Mouse (Mus musculus) heart, adult 2 months (tissue): Measurements from ENCODE around the gene Wnt6. TPM values are rescaled to one million over a fixed set of nuclear protein-coding genes. Genes with fewer than 3 reads are reported as not detected.
"Not testable (repeated sequence)": the region's sequence is repeated elsewhere in the genome, so short reads cannot be mapped to it uniquely, and the experiment has no call there.

Experiments
- DNase-seq, 2 experiments: peaks; one replicate each; pipeline ENCODE4 v3.0.0; 2021
- H3K27ac ChIP-seq: fragments of 200-600 bp; 2 replicates; pipeline ENCODE4 v1.8.1; 2022
- H3K27me3 ChIP-seq: fragments of 200-500 bp; 2 replicates; pipeline ENCODE4 v1.6.1; 2012; ENCODE audit warnings: mild to moderate bottlenecking, low read length, inconsistent platforms, mixed read lengths; ENCODE audit not compliant: control insufficient read depth, insufficient read depth
- H3K36me3 ChIP-seq: fragments of 200-500 bp; 2 replicates; pipeline ENCODE4 v1.6.1; 2012; ENCODE audit warnings: low read length, inconsistent platforms; ENCODE audit not compliant: control insufficient read depth, insufficient read depth
- H3K4me1 ChIP-seq: fragments of 200-500 bp; 2 replicates; pipeline ENCODE4 v1.6.1; 2011; ENCODE audit warnings: low read length; ENCODE audit not compliant: control insufficient read depth, insufficient read depth
- H3K4me3 ChIP-seq: fragments of 200-600 bp; 2 replicates; pipeline ENCODE4 v1.8.1; 2022
- H3K79me2 ChIP-seq: fragments of 200-500 bp; replicated peaks from 2 replicates; pipeline ENCODE4 v1.6.1; 2012; ENCODE audit warnings: mild to moderate bottlenecking, inconsistent platforms, low read length, moderate library complexity, mixed read lengths; ENCODE audit not compliant: control insufficient read depth, insufficient read depth
- H3K9ac ChIP-seq: fragments of 200-500 bp; 2 replicates; pipeline ENCODE4 v1.6.1; 2012; ENCODE audit warnings: low read depth, mild to moderate bottlenecking, control low read depth, inconsistent platforms, low read length, mixed read lengths
- CTCF ChIP-seq: fragments of 200-600 bp; IDR thresholded peaks from 2 replicates; pipeline ENCODE4 v1.8.1; 2022; ENCODE audit warnings: antibody characterized with exemption, mild to moderate bottlenecking, moderate library complexity
- EP300 ChIP-seq: fragments of 200-500 bp; IDR thresholded peaks from 2 replicates; pipeline ENCODE4 v1.6.1; 2011; ENCODE audit warnings: low read depth, low read length, control low read depth; ENCODE audit not compliant: insufficient read depth
- POLR2A ChIP-seq: fragments of 200-500 bp; IDR thresholded peaks from 2 replicates; pipeline ENCODE4 v1.6.1; 2011; ENCODE audit warnings: mild to moderate bottlenecking, low read depth, low read length, control low read depth; ENCODE audit not compliant: insufficient read depth
- WGBS: fragments of 180-500 bp; shearing (Covaris S2); methylation state at CpG from one replicate; pipeline ENCODE4 v1.1.7; 2018; 5-methylcytosine and 5-hydroxymethylcytosine counted together
- intact Hi-C: fragments of 180-260 bp; cut with DNase I; formaldehyde crosslinking; loops from one replicate; pipeline ENCODE4 v1.15.1; 2025
- polyA plus RNA-seq: library from polyadenylated mRNA; depleted of rRNA; stranded (reverse); fragments of >200 nt; gene quantifications from 2 replicates; pipeline ENCODE4 v1.2.3, GENCODE M21; 2012
- total RNA-seq, 2 experiments: library from RNA; stranded (reverse); gene quantifications; 2 replicates each; pipeline ENCODE4 v1.2.3; 2021

Wnt6 gene
- total and polyA plus RNA-seq, 3 experiments: 0.32 to 0.70 (median 0.39) TPM

GRCm38 (mm10) chr1:74816612-74817199, 45.0 kb downstream of the Wnt6 start:
- H3K27me3 ChIP-seq: no peaks in the 10 kb centered on the region
- intact Hi-C loops: no loop called here
- peaks cover 3% of the 10 kb centered on the region; the same call in 1 of the 2 replicates for H3K4me1 ChIP-seq
- DNase-seq: peak; percentile 90 to 93
- peak overlapping the region; percentile 91 for H3K9ac ChIP-seq
- WGBS: 5% methylated on average over 38 of the region's 38 CpGs
- no peaks in the 10 kb centered on the region for H3K79me2 ChIP-seq
- no peaks in the 10 kb centered on the region for H3K36me3 ChIP-seq
- peak overlapping the region; percentile 89 for H3K27ac ChIP-seq
- peak overlapping the region; percentile 94 for H3K4me3 ChIP-seq
- TF ChIP-seq POLR2A (peak; percentile 87), EP300 (no peak), CTCF (no peak)

- intact Hi-C loops: no loop called here
- H3K27ac ChIP-seq: peak overlapping the region; percentile 89
- H3K79me2 ChIP-seq: no peaks in the 10 kb centered on the region
- TF ChIP-seq CTCF (no peak), EP300 (no peak), POLR2A (no peak)
- H3K36me3 ChIP-seq: no peaks in the 10 kb centered on the region
- no peaks in the 10 kb centered on the region for H3K27me3 ChIP-seq
- 13% methylated on average over 14 of the region's 14 CpGs for WGBS
- no peak for DNase-seq
- peak overlapping the region; percentile 91 for H3K9ac ChIP-seq
- peak overlapping the region; percentile 94 for H3K4me3 ChIP-seq
- peaks cover 3% of the 10 kb centered on the region; the same call in 1 of the 2 replicates for H3K4me1 ChIP-seq
These were observed 45.5 kb downstream of the Wnt6 start for GRCm38 (mm10) chr1:74817219-74817618.

- WGBS: 97% methylated on average over 1 of the region's 1 CpGs
- Histone ChIP-seq H3K4me3 (no peak overlapping the region), H3K79me2 (no peaks in the 10 kb centered on the region), H3K27ac (no peak overlapping the region), H3K36me3 (no peaks in the 10 kb centered on the region), H3K9ac (no peak overlapping the region), H3K4me1 (peaks cover 3% of the 10 kb centered on the region; the same call in 1 of the 2 replicates), H3K27me3 (no peaks in the 10 kb centered on the region)
- intact Hi-C loops: no loop called here
- TF ChIP-seq CTCF (no peak), POLR2A (no peak), EP300 (no peak)
- no peak for DNase-seq
These were observed 46.8 kb downstream of the Wnt6 start for GRCm38 (mm10) chr1:74818509-74818908.

- H3K36me3 ChIP-seq, H3K9ac ChIP-seq, H3K4me3 ChIP-seq, intact Hi-C loops, H3K79me2 ChIP-seq, DNase-seq, H3K27ac ChIP-seq, H3K27me3 ChIP-seq, H3K4me1 ChIP-seq: not testable (repeated sequence)
- WGBS: 95% methylated on average over 4 of the region's 4 CpGs
- TF ChIP-seq CTCF: peak; percentile 17
These were observed 51.9 kb downstream of the Wnt6 start for GRCm38 (mm10) chr1:74823598-74823997.

- 37% methylated on average over 14 of the region's 14 CpGs for WGBS
- no peaks in the 10 kb centered on the region for H3K4me1 ChIP-seq
- DNase-seq: no peak
- H3K79me2 ChIP-seq: no peaks in the 10 kb centered on the region
- no peak overlapping the region for H3K9ac ChIP-seq
- no peaks in the 10 kb centered on the region for H3K36me3 ChIP-seq
- intact Hi-C loops: no loop called here
- 0 out of 2 replicates have a peak, but pooled peaks cover 1% of the 10 kb centered on the region for H3K27me3 ChIP-seq
- no peak for TF ChIP-seq EP300
- TF ChIP-seq POLR2A: no peak
- no peak for TF ChIP-seq CTCF
- no peak overlapping the region for H3K4me3 ChIP-seq
- no peak overlapping the region for H3K27ac ChIP-seq
These were observed 53.0 kb downstream of the Wnt6 start for GRCm38 (mm10) chr1:74824518-74825302.

GRCm38 (mm10) chr1:74830061-74830460, 58.4 kb downstream of the Wnt6 start:
- Histone ChIP-seq H3K79me2 (no peaks in the 10 kb centered on the region), H3K36me3 (no peaks in the 10 kb centered on the region), H3K27ac (no peak overlapping the region), H3K4me1 (no peaks in the 10 kb centered on the region), H3K27me3 (0 out of 2 replicates have a peak, but pooled peaks cover 3% of the 10 kb centered on the region), H3K4me3 (no peak overlapping the region), H3K9ac (no peak overlapping the region)
- WGBS: 65% methylated on average over 9 of the region's 9 CpGs
- no peak for TF ChIP-seq POLR2A
- TF ChIP-seq CTCF: no peak
- intact Hi-C loops: no loop called here
- DNase-seq: no peak
